Mouse (Mus musculus) spleen, adult 10 weeks (tissue): ENCODE measurements around the gene Apol7a. TPM values are rescaled to one million over a fixed set of nuclear protein-coding genes. Genes with fewer than 3 reads are reported as not detected.

Experiments used
- polyA plus RNA-seq: library from polyadenylated mRNA; stranded (reverse); fragments of 350-450 nt; fragmentation: Illumina TruSeq; extraction: RNeasy Lipid Tissue Mini Kit (QIAGEN cat#74804); gene quantifications from one replicate; pipeline ENCODE4 v1.2.3, GENCODE M21; 2015; ENCODE audit warnings: low replicate concordance; ENCODE audit not compliant: insufficient read depth

The Apol7a gene
- not detected for polyA plus RNA-seq

DNA sequence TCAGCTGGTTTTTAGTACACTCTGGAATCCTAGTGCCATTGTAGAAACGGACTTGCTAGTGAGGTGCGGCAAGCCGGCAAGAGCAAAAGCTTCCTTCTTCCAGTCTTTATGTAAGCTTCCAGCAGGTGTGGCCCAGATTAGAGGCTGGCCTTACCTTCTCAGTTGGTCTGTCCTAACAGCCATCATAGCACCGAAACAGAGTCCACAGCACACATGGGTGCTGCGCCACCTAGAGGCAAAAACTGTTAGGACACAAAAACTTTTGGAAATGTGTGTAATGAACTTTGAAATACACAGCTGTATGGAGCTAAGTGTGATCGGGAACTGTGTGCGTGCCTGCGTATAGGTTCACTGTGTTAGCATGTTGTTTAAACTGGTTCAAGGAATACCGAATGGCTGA lies at the start of gene Apol7a:
Apol7a (minus strand) TSS at position 84 of the 400 bp plus-strand sequence.

GRCm38 (mm10) chr15:77447392-77447791 lies 48.5 kb upstream of the Apol7a start, which contains the start of gene Apol7b:
Apol7b (minus strand) TSS chr15:77447492.

DNA sequence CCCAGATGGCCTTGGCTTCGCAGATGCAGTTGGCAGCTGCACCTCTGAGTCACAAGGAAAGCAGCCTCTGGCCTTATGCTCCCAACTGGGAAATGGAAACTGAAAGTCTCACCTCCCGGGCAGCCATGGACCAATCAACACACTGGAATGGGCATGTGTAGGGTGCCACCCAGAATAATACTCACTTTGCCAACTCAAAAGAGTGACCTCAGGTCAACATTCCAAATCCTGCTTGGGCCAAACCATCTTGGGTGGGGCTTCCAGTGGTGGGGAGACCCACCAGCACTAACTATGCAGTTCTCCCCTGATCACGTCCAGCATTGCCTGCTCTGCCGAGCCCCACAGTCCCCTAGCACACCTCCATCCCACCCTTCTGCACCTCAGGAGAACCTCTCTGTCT lies 12.1 kb upstream of the Apol7a start, which contains the start of gene Apol9a:
Apol9a (minus strand) TSS at position 101 of the 400 bp plus-strand sequence.

Other genes starting within 250 kb of the Apol7a start
- gene Rbfox2, start 92.1 kb downstream of the Apol7a start, polyA plus RNA-seq = 8.9 TPM
- 0.23 TPM for gene Apol9a, start 12.0 kb upstream of the Apol7a start, polyA plus RNA-seq
- 0.86 TPM for gene Apol7b, start 48.4 kb upstream of the Apol7a start, polyA plus RNA-seq
- 0.23 TPM for gene Apol10a, start 77.9 kb upstream of the Apol7a start, polyA plus RNA-seq
- 0.37 TPM for gene Apol11a, start 109.2 kb upstream of the Apol7a start, polyA plus RNA-seq
- gene Apol7c, start 134.2 kb upstream of the Apol7a start, polyA plus RNA-seq = 121 TPM
- gene 1700025B11Rik, start 162.8 kb upstream of the Apol7a start, polyA plus RNA-seq = not detected
- gene Apol10b, start 197.0 kb upstream of the Apol7a start, polyA plus RNA-seq = 7.3 TPM
- gene Gm36245, start 200.1 kb upstream of the Apol7a start, polyA plus RNA-seq = not detected
- 19.8 TPM for gene Apol11b, start 244.2 kb upstream of the Apol7a start, polyA plus RNA-seq